Mouse (Mus musculus): ENCODE results near the gene Ptges. TPM values are rescaled to one million over a fixed set of nuclear protein-coding genes. Genes with fewer than 3 reads are reported as not detected.
"Not testable (repeated sequence)": the region's sequence is repeated elsewhere in the genome, so short reads cannot be mapped to it uniquely, and the experiment has no call there.

Gene Ptges
- polyA plus RNA-seq, 1 experiment from 2014 or later = 2.7 TPM

- peak overlapping the region; percentile 41 for H3K4me2 ChIP-seq (replicated peaks)
- H3K4me1 ChIP-seq = peaks cover 6% of the 10 kb centered on the region; the same call in 1 of the 2 replicates
- peak; percentile 68 for ATAC-seq (replicated peaks)
- peak overlapping the region; percentile 29 for H3K4me3 ChIP-seq
- no peaks in the 10 kb centered on the region for H3K36me3 ChIP-seq
- no peaks in the 10 kb centered on the region for H3K9me3 ChIP-seq
- H3K27me3 ChIP-seq = no peaks in the 10 kb centered on the region
- 27% methylated on average over 16 of the region's 16 CpGs for WGBS
- H3K9ac ChIP-seq (replicated peaks) = peak overlapping the region; percentile 40
- no peak overlapping the region for H3K27ac ChIP-seq (replicated peaks)
Measured at GRCm38 (mm10) chr2:30942603-30943011, 12.9 kb upstream of the Ptges start.

- 52% methylated on average over 7 of the region's 7 CpGs for WGBS
- not testable (repeated sequence) for H3K27ac ChIP-seq (replicated peaks); H3K4me1 ChIP-seq; H3K27me3 ChIP-seq; ATAC-seq (replicated peaks); H3K9ac ChIP-seq (replicated peaks); H3K9me3 ChIP-seq; H3K4me3 ChIP-seq; H3K36me3 ChIP-seq; H3K4me2 ChIP-seq (replicated peaks)
Measured at GRCm38 (mm10) chr2:30942116-30942515, 12.5 kb upstream of the Ptges start.

GRCm38 (mm10) chr2:30941586-30941985 lies 11.9 kb upstream of the Ptges start:
- Histone ChIP-seq H3K36me3 (no peaks in the 10 kb centered on the region), H3K27me3 (no peaks in the 10 kb centered on the region), H3K27ac (replicated peaks) (no peak overlapping the region), H3K4me3 (no peak overlapping the region), H3K9ac (replicated peaks) (no peak overlapping the region), H3K4me2 (replicated peaks) (no peak overlapping the region), H3K4me1 (peaks cover 6% of the 10 kb centered on the region; the same call in 1 of the 2 replicates), H3K9me3 (no peaks in the 10 kb centered on the region)
- WGBS = 90% methylated on average over 5 of the region's 5 CpGs
- no peak for ATAC-seq (replicated peaks)

GRCm38 (mm10) chr2:30938574-30938991 lies 8.9 kb upstream of the Ptges start:
- H3K4me2 ChIP-seq (replicated peaks) = no peak overlapping the region
- H3K9ac ChIP-seq (replicated peaks) = no peak overlapping the region
- no peaks in the 10 kb centered on the region for H3K9me3 ChIP-seq
- WGBS = 50% methylated on average over 4 of the region's 4 CpGs
- H3K36me3 ChIP-seq = no peaks in the 10 kb centered on the region
- no peak overlapping the region for H3K27ac ChIP-seq (replicated peaks)
- H3K27me3 ChIP-seq = no peaks in the 10 kb centered on the region
- no peak overlapping the region for H3K4me3 ChIP-seq
- no peak for ATAC-seq (replicated peaks)
- peaks cover 6% of the 10 kb centered on the region; the same call in 1 of the 2 replicates for H3K4me1 ChIP-seq

- Histone ChIP-seq H3K27me3 (no peaks in the 10 kb centered on the region), H3K9ac (replicated peaks) (no peak overlapping the region), H3K27ac (replicated peaks) (no peak overlapping the region), H3K36me3 (no peaks in the 10 kb centered on the region), H3K9me3 (no peaks in the 10 kb centered on the region), H3K4me3 (no peak overlapping the region), H3K4me2 (replicated peaks) (no peak overlapping the region), H3K4me1 (peaks cover 3% of the 10 kb centered on the region; the same call in 1 of the 2 replicates)
- WGBS = 83% methylated on average over 8 of the region's 8 CpGs
- ATAC-seq (replicated peaks) = no peak
Measured at GRCm38 (mm10) chr2:30937731-30938130, 8.1 kb upstream of the Ptges start.

- 67% methylated on average over 3 of the region's 3 CpGs for WGBS
- ATAC-seq (replicated peaks) = no peak
- H3K4me1 ChIP-seq = no peaks in the 10 kb centered on the region
- H3K9ac ChIP-seq (replicated peaks) = no peak overlapping the region
- H3K36me3 ChIP-seq = no peaks in the 10 kb centered on the region
- H3K27me3 ChIP-seq = no peaks in the 10 kb centered on the region
- H3K9me3 ChIP-seq = no peaks in the 10 kb centered on the region
- no peak overlapping the region for H3K27ac ChIP-seq (replicated peaks)
- H3K4me2 ChIP-seq (replicated peaks) = no peak overlapping the region
- H3K4me3 ChIP-seq = no peak overlapping the region
Measured at GRCm38 (mm10) chr2:30936808-30937207, 7.1 kb upstream of the Ptges start.

GRCm38 (mm10) chr2:30933917-30934450 lies 4.3 kb upstream of the Ptges start:
- no peaks in the 10 kb centered on the region for H3K27me3 ChIP-seq
- 27% methylated on average over 7 of the region's 7 CpGs for WGBS
- no peak overlapping the region for H3K27ac ChIP-seq (replicated peaks)
- H3K36me3 ChIP-seq = no peaks in the 10 kb centered on the region
- 0 out of 2 replicates have a peak, but pooled peaks have one; percentile 32 for ATAC-seq (replicated peaks)
- H3K4me1 ChIP-seq = peaks cover 9% of the 10 kb centered on the region
- H3K9me3 ChIP-seq = no peaks in the 10 kb centered on the region
- H3K4me2 ChIP-seq (replicated peaks) = no peak overlapping the region
- no peak overlapping the region for H3K4me3 ChIP-seq
- H3K9ac ChIP-seq (replicated peaks) = no peak overlapping the region

GRCm38 (mm10) chr2:30933032-30933431 lies 3.4 kb upstream of the Ptges start:
- H3K36me3 ChIP-seq = no peaks in the 10 kb centered on the region
- H3K4me2 ChIP-seq (replicated peaks) = no peak overlapping the region
- no peak overlapping the region for H3K27ac ChIP-seq (replicated peaks)
- H3K4me3 ChIP-seq = no peak overlapping the region
- WGBS = 62% methylated on average over 6 of the region's 6 CpGs
- H3K9me3 ChIP-seq = no peaks in the 10 kb centered on the region
- no peak for ATAC-seq (replicated peaks)
- H3K9ac ChIP-seq (replicated peaks) = no peak overlapping the region
- H3K27me3 ChIP-seq = no peaks in the 10 kb centered on the region
- H3K4me1 ChIP-seq = peaks cover 13% of the 10 kb centered on the region

GRCm38 (mm10) chr2:30931922-30932321 lies 2.3 kb upstream of the Ptges start:
- Histone ChIP-seq H3K4me3 (no peak overlapping the region), H3K9me3 (no peaks in the 10 kb centered on the region), H3K9ac (replicated peaks) (no peak overlapping the region), H3K36me3 (no peaks in the 10 kb centered on the region), H3K27me3 (no peaks in the 10 kb centered on the region), H3K4me1 (peaks cover 13% of the 10 kb centered on the region), H3K4me2 (replicated peaks) (no peak overlapping the region), H3K27ac (replicated peaks) (no peak overlapping the region)
- 77% methylated on average over 3 of the region's 3 CpGs for WGBS
- ATAC-seq (replicated peaks) = no peak

GRCm38 (mm10) chr2:30930846-30931245 lies 1.2 kb upstream of the Ptges start:
- ATAC-seq (replicated peaks); H3K4me2 ChIP-seq (replicated peaks); H3K9ac ChIP-seq (replicated peaks); H3K36me3 ChIP-seq; H3K27me3 ChIP-seq; H3K4me3 ChIP-seq; H3K27ac ChIP-seq (replicated peaks); H3K9me3 ChIP-seq: not testable (repeated sequence)
- H3K4me1 ChIP-seq = peaks cover 13% of the 10 kb centered on the region
- WGBS = 89% methylated on average over 2 of the region's 2 CpGs

- H3K4me1 ChIP-seq = peaks cover 13% of the 10 kb centered on the region
- ATAC-seq (replicated peaks) = peak; percentile 38; the same call in 1 of the 2 replicates
- peak overlapping the region; percentile 79 for H3K4me2 ChIP-seq (replicated peaks)
- H3K36me3 ChIP-seq = no peaks in the 10 kb centered on the region
- 0 out of 2 replicates have a peak overlapping the region, but pooled peaks have one; percentile 46 for H3K9ac ChIP-seq (replicated peaks)
- no peak overlapping the region for H3K27ac ChIP-seq (replicated peaks)
- peak overlapping the region; percentile 40 for H3K4me3 ChIP-seq
- WGBS = 29% methylated on average over 12 of the region's 12 CpGs
- H3K27me3 ChIP-seq = no peaks in the 10 kb centered on the region
- H3K9me3 ChIP-seq = no peaks in the 10 kb centered on the region
Measured at GRCm38 (mm10) chr2:30928893-30929482, 675 bp downstream of the Ptges start.

- WGBS = 22% methylated on average over 14 of the region's 14 CpGs
- ATAC-seq (replicated peaks) = peak; percentile 79; the same call in 1 of the 2 replicates
- no peak overlapping the region for H3K4me2 ChIP-seq (replicated peaks)
- H3K9ac ChIP-seq (replicated peaks) = no peak overlapping the region
- H3K27me3 ChIP-seq = no peaks in the 10 kb centered on the region
- no peaks in the 10 kb centered on the region for H3K36me3 ChIP-seq
- H3K4me3 ChIP-seq = no peak overlapping the region
- no peaks in the 10 kb centered on the region for H3K9me3 ChIP-seq
- no peak overlapping the region for H3K27ac ChIP-seq (replicated peaks)
- H3K4me1 ChIP-seq = peaks cover 13% of the 10 kb centered on the region
Measured at GRCm38 (mm10) chr2:30927844-30928628, 1.6 kb downstream of the Ptges start.
